Mouse (Mus musculus): ENCODE data around the gene Ctrc. TPM values are rescaled to one million over a fixed set of nuclear protein-coding genes. Genes with fewer than 3 reads are reported as not detected.

Gene Ctrc
- total RNA-seq, 2 experiments from 2014 or later, result not detected

Other genes with a start within 250 kb of the Ctrc start
- 100 to 1,000 TPM; 241 to 248 TPM for gene Fblim1, start 240.3 kb downstream of the Ctrc start, total RNA-seq (2021)
- gene Tmem82, start 227.7 kb downstream of the Ctrc start, total RNA-seq (2021), result 10 to 100 TPM; 11.2 to 15.6 TPM
- 10 to 100 TPM; 81.1 to 84.5 TPM for gene Slc25a34, start 222.5 kb downstream of the Ctrc start, total RNA-seq (2021)
- 10 to 100 TPM; 81.0 to 83.1 TPM for gene Plekhm2, start 181.5 kb downstream of the Ctrc start, total RNA-seq (2021)
- 1 to 10 TPM in 1 of 2 experiments, under 1 TPM in 1; 0.19 to 3.1 TPM for gene Rsc1a1, start 160.8 kb downstream of the Ctrc start, total RNA-seq (2021)
- 10 to 100 TPM; 38.5 to 41.1 TPM for gene Ddi2, start 122.9 kb downstream of the Ctrc start, total RNA-seq (2021)
- gene Agmat, start 99.7 kb downstream of the Ctrc start, total RNA-seq (2021), result under 1 TPM; 0.48 to 0.79 TPM
- 10 to 100 TPM; 17.6 to 18.0 TPM for gene Dnajc16, start 55.4 kb downstream of the Ctrc start, total RNA-seq (2021)
- 10 to 100 TPM; 10.5 to 12.4 TPM for gene Casp9, start 52.7 kb downstream of the Ctrc start, total RNA-seq (2021)
- gene Cela2a, start 20.2 kb downstream of the Ctrc start, total RNA-seq (2021), result under 1 TPM in 1 of 2 experiments, not detected in 1; 0.87 TPM
- 10 to 100 TPM; 30.4 to 36.7 TPM for gene Efhd2, start 28.6 kb upstream of the Ctrc start, total RNA-seq (2021)
- gene Fhad1, start 168.7 kb upstream of the Ctrc start, total RNA-seq (2021), result 1 to 10 TPM in 1 of 2 experiments, not detected in 1; 1.2 TPM
- gene Tmem51, start 237.9 kb upstream of the Ctrc start, total RNA-seq (2021), result 10 to 100 TPM; 23.2 to 26.9 TPM

Measured in heart, postnatal 10 days (tissue).